Mouse (Mus musculus): ENCODE measurements at regions not wholly inside any gene's neighbourhood (a gene's known extent, or its start where the extent isn't known, plus 50 kb on each side); places are given as distances from the start of the nearest gene placed in this dataset.

DNA sequence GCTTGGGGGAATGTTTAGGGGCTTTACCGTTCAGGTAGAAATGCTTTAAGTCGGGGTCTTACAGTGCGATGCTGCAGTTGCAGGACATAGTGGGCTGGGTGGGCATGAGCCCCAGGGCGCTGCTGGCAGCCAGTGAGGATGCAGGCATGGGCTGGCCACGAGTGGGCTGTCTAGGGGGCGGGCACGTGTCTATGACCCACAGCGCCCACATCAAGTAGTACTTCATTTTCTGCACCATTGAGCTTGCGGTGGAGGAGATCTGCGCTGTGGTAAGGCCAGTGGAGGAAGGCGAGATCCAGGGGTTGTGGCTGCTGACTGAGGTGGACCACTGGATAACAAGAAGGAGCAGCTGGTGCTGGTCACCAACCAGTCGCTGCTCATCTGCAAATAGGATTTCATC, 52.4 kb upstream of the Olfr291 start:
- H3K27ac ChIP-seq (replicated peaks; ENCODE audit: low read depth, low read length): no peak overlapping the region

DNA sequence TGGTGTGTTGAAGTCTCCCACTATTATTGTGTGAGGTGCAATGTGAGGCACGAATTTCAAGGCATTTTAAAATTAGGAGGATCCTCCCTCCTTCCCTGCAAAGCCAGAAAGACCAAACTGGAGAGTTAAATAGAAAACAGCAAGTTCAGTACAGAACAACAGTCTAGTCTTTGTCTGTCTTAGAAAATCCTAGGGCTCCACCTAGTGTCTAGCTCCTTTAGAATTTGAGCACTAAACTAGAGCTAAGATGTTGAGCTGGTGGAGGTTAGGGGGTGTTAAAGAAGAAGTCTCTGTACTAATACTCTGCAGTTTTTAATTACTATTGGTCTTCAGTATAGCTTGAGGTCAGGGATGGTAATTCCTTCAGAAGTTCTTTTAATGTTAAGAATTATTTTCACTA, 58.7 kb upstream of the Olfr291 start:
- Histone ChIP-seq H3K27ac (replicated peaks; ENCODE audit: low read depth, low read length) (no peak overlapping the region), H3K4me1 (ENCODE audit: control insufficient read depth, insufficient read depth, insufficient read length, low read length) (no peaks in the 10 kb centered on the region), H3K4me3 (ENCODE audit: insufficient read depth, low read depth, low read length) (no peak overlapping the region)

More for the DNA sequence above, 52.4 kb upstream of the Olfr291 start:
- Histone ChIP-seq H3K4me1 (ENCODE audit: control insufficient read depth, insufficient read depth, insufficient read length, low read length) (no peaks in the 10 kb centered on the region), H3K4me3 (ENCODE audit: insufficient read depth, low read depth, low read length) (no peak overlapping the region)

DNA sequence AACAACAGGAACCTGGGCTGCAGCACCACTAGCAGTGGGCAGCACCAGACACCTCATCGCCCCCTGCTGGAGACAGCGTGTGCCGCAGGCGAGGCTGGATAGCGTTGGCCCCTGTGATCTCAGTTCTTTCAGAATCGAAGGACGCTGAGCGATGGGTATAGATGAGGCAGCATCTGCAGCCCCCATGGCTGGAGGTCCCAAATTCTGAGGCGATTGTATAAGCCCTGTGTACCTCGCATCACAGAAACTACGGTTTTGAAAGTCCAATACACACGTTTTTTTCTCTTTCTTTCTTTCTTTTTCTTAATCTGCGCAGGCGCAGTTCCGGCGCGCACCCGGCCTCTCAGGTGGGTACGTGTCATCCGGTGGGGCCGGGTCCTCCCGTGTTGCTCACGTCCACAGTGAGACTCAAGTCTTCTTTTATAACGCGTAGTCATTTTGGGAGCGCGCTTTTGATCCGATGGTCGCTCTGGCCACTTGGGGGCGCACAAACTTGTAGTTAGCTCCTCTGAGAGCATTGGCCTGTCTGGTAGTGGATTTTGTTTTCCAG, 74.0 kb upstream of the Olfr291 start:
- Histone ChIP-seq H3K4me3 (ENCODE audit: insufficient read depth, low read depth, low read length) (peak overlapping the region; percentile 61), H3K27ac (replicated peaks; ENCODE audit: low read depth, low read length) (no peak overlapping the region), H3K4me1 (ENCODE audit: control insufficient read depth, insufficient read depth, insufficient read length, low read length) (no peaks in the 10 kb centered on the region)

DNA sequence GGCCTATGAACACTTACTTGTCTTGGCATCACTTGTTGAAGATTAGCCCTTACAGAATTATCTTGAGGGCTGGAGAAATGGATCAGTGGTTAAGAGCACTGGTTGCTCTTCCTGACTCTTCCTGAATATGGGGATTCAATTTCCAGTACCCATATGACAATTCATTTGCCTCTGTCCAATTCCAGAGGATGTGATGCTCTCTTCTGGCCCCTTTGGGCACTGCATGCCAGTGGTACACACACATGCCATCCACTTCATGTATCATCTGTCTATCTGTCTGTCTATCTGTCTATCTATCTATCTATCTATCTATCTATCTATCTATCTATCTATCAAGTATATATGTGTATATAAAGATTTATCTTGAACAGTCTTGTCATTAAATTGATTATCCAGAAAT, 75.7 kb upstream of the Olfr291 start:
- Histone ChIP-seq H3K4me3 (ENCODE audit: insufficient read depth, low read depth, low read length) (no peak overlapping the region), H3K4me1 (ENCODE audit: control insufficient read depth, insufficient read depth, insufficient read length, low read length) (no peaks in the 10 kb centered on the region), H3K27ac (replicated peaks; ENCODE audit: low read depth, low read length) (no peak overlapping the region)

DNA sequence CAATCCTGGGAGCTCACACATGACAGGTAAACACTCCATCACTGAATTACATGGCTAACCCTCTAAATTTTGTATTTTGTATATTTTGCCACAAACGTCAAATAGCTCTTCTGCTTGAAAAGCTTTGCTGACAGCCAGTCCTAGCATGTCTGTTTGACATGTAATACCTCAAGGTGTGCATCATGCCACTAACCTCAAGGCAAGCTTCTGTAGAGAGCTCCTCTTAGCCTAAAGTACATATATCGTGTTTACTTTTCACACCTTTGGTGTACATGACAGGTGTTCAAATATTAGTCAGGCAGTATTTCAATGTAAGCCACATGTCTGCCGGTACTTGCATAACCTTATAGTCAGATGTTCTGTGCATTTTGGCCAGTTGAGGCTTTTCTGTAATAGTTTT, 66.5 kb upstream of the Zfand6 start:
- Histone ChIP-seq H3K27ac (replicated peaks; ENCODE audit: low read depth, low read length) (no peak overlapping the region), H3K4me1 (ENCODE audit: control insufficient read depth, insufficient read depth, insufficient read length, low read length) (no peaks in the 10 kb centered on the region), H3K4me3 (ENCODE audit: insufficient read depth, low read depth, low read length) (no peak overlapping the region)

DNA sequence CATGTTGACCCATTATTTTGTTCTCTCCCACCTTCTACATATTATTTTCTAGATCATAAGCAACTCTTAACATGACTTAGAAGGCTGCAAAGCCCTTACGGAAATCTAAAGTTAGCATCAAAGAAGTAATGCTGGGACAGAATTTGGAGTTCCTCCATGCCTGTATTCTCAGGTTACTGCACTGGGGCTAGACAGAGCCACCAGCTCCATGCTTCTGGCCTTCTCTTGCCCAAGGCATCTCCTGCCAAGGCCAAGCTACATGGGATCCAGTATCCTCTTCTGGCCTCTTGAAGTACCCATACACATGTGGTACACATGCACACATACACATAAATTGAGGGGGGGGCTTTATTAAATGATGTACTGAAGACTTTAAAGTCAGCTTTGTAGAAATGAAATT, 63.6 kb upstream of the Zfand6 start:
- Histone ChIP-seq H3K4me3 (ENCODE audit: insufficient read depth, low read depth, low read length) (no peak overlapping the region), H3K27ac (replicated peaks; ENCODE audit: low read depth, low read length) (no peak overlapping the region), H3K4me1 (ENCODE audit: control insufficient read depth, insufficient read depth, insufficient read length, low read length) (no peaks in the 10 kb centered on the region)

DNA sequence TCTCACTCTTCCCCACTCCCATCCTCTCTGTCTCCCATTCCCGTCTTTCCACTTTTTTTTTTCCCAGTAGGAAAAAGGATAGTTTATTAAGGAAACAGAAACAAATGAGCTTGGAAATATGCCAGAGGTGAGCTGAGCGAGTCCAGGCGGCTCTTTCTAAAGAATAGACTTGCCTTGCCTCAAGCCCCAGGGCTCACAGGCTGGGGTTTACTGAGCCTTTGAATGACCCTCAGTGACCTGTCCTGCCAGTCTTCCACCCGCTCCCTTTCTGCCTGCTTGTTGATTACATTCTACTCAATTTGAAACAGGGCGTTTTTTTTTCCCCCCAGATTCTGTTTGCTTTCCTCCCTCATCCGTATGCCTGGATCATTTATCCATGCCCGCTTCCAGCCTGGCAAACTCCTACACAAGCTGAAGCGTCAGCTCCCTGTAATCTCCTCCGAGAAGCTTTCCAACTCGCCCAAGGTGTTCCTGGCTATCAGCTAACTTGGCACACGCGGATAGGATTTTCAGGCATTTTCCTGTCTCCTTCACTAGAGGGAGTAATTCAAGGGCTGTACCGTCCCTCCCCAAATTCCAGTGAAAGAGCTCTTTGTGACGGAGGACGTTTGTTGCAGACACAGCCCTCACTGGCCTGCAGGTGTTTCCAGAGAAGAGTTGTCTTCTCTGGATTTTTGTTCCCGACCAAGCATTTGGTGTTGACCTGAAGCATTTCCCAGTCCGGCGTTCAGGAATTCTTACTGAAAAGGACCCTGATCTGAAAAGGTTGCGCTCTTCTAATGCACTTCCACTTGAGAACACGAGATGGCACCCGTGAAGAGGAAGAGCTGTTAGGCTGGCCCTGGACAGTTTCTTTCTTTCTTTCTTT, 59.9 kb upstream of the Zfand6 start:
- H3K4me1 ChIP-seq (ENCODE audit: control insufficient read depth, insufficient read depth, insufficient read length, low read length): no peaks in the 10 kb centered on the region
- peak overlapping the region; percentile 56 for H3K4me3 ChIP-seq (ENCODE audit: insufficient read depth, low read depth, low read length)
- no peak overlapping the region for H3K27ac ChIP-seq (replicated peaks; ENCODE audit: low read depth, low read length)

DNA sequence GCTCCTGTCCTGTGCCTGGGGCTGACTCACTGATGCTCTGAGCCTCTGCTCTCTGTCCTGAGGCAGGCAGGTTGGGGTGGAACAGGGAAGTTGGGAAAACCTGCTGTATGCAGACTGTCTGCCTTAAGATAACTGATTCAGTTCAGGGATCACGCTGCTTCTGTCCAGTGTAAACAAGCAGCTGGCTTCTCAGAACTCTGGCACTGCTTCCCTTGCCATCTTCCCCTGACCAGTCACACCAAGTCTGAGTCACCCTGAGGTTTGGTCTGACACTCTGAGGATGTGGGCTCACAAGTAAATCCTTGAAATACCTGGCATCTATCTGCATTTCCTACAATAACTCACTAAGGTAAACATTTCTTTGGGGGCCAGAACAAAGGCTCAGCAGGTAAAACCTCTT, 58.1 kb upstream of the Zfand6 start:
- H3K4me1 ChIP-seq (ENCODE audit: control insufficient read depth, insufficient read depth, insufficient read length, low read length): no peaks in the 10 kb centered on the region
- H3K4me3 ChIP-seq (ENCODE audit: insufficient read depth, low read depth, low read length): no peak overlapping the region
- H3K27ac ChIP-seq (replicated peaks; ENCODE audit: low read depth, low read length): no peak overlapping the region

DNA sequence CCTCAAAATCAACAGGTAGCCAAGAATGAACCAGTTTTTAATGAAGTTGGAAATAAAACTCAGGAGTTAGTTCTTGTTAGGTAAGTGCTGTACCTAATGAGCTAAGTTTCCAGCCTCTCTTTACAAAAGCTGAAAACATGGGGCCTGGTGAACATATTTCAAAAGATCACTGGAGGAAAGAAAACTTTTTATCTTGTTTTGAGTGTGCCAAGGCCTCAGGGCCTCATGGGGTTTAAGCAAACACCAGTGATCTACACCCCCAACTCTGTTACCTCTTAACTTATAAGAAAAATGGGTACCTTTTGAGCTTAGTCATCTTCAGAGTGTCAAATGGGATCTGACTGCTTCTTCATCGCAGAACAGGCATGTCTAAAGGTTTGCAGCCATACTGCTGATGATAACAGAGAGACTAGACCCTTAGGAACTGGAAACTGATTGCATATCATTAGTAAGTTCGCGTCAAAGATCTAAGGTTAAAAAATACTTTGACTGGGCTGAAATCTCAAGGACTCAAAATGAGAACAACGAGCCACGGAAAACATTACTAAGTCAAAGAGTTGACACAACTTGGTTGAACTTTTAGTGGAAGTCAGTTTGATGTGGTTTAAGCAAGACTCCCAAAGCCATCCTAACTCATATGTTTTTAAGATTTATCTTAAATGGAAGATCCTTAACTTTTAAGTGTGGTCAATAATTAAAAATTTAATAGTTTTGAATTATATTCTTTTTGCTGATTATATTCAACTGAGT, 54.7 kb upstream of the Zfand6 start:
- no peak overlapping the region for H3K27ac ChIP-seq (replicated peaks; ENCODE audit: low read depth, low read length)
- H3K4me3 ChIP-seq (ENCODE audit: insufficient read depth, low read depth, low read length): no peak overlapping the region
- no peaks in the 10 kb centered on the region for H3K4me1 ChIP-seq (ENCODE audit: control insufficient read depth, insufficient read depth, insufficient read length, low read length)

DNA sequence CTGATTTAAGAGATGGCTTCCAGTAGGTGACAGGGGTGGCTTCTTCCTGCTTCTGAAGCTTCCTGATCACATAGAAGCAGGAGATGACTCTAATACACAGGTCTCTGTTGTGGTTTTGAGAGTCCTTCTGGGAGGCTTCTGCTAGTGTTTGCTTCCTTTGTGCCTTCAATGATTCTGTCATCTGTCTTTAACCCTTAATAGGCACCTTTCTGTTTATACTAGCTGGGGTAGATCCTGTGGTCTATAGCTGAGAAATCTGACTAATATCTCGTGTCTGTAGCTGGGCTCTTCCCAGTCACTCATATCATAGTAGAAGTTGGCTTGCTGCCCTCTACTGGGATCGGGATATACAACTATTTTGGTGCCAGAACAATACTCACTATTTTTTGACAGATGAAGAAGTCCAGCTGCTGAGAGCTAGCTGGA, 50.2 kb upstream of the Zfand6 start:
- H3K27ac ChIP-seq (replicated peaks; ENCODE audit: low read depth, low read length): no peak overlapping the region
- H3K4me3 ChIP-seq (ENCODE audit: insufficient read depth, low read depth, low read length): no peak overlapping the region
- H3K4me1 ChIP-seq (ENCODE audit: control insufficient read depth, insufficient read depth, insufficient read length, low read length): no peaks in the 10 kb centered on the region
